Mouse (Mus musculus): ENCODE data around the gene Pamr1. TPM values are rescaled to one million over a fixed set of nuclear protein-coding genes. Genes with fewer than 3 reads are reported as not detected.

Gene Pamr1
- not detected for polyA plus RNA-seq (2012; fragmentation: generic; extraction: Trizol)
- long read RNA-seq, experiment 1 = 0 reads
- long read RNA-seq, experiment 2 = 0 reads

DNA sequence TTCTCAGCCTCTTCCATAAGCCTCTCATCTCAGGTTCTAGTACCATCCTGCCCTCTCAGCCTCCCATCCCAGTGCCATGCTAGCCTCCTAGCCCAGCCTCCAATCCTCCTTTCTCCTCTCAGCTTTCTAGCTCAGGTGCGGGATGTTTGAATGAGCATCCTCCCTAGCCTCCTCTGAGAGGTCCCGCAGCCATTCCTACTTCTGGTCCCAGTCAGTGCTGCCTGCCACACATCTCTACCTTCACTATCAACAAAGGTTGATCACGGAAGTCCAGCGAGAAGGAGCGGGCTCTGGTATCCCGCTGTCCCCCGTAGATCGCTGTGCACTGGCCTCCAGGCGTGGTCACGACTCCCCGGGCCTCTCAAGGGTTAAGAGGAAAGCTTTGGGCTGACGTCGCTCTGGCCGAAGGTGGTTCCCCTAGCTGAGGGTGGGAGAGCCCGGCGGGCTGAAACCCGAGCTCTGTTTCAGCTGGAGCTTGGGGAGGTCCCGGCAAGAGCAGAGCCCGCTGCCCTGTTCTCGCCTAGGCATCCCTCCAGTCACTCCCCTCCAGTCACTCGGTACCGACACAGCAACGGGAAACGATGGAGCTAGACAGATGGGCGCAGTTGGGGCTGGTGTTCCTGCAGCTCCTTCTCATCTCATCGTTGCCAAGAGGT is at the start of gene Pamr1:
Gene Pamr1, plus strand, starts transcription at position 402 of the 656 bp plus-strand sequence.
- Histone ChIP-seq H3K4me3 (ENCODE audit: insufficient read depth, poor library complexity, severe bottlenecking) (no peak within 1 kb of the TSS), H3K27me3 (ENCODE audit: control insufficient read depth, insufficient read depth, insufficient read length) (peaks cover 38% of the 10 kb centered on the region), H3ac (ENCODE audit: control insufficient read depth, insufficient read length, low read depth) (no peak within 1 kb of the TSS), H3K79me2 (ENCODE audit: control insufficient read depth, insufficient read depth) (no peaks in the 10 kb centered on the region), H3K36me3 (ENCODE audit: control insufficient read depth, insufficient read depth) (no peaks in the 10 kb centered on the region), H3K79me3 (ENCODE audit: low read depth) (no peaks in the 10 kb centered on the region)
- TF ChIP-seq MYOD1 (IDR thresholded peaks at IDR 0.05; ENCODE audit: control insufficient read depth, insufficient read length, low read depth) = no peak
- TF ChIP-seq CEBPB (IDR thresholded peaks at IDR 0.05; ENCODE audit: low read depth) = no peak
- TF ChIP-seq CTCF (IDR thresholded peaks at IDR 0.05; ENCODE audit: control insufficient read depth, insufficient read depth, insufficient read length) = no peak
- TF ChIP-seq MAX (IDR thresholded peaks at IDR 0.05) = no peak
- no peak for TF ChIP-seq FOSL1 (IDR thresholded peaks at IDR 0.05; ENCODE audit: insufficient read depth, low read length, poor library complexity, severe bottlenecking)
- no peak for TF ChIP-seq MYOG (IDR thresholded peaks at IDR 0.05; ENCODE audit: control insufficient read depth, extremely low read depth, insufficient read length)
- no peak for TF ChIP-seq USF1 (IDR thresholded peaks at IDR 0.05; ENCODE audit: low read depth)

DNA sequence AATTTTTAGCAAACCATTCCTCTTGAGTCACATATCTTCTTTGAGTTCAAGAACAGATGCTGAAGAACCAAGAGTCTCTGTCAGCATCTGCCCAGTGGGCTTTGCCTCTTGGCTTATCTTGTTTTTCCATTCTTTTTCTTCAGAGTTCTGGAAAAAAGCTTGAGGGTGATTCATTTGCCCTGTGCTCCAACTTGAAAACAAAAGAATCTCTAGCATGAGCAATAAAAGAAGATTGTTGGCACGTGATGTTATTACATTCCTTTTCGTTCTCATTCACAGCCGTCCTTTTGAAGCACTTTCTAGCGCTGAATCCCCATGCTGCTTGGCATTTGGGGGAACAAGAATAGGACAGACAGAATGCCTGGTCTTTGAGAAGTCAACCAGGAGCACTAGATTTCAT is 42.2 kb upstream of the Pamr1 start:
- Histone ChIP-seq H3ac (ENCODE audit: control insufficient read depth, insufficient read length, low read depth) (no peak overlapping the region), H3K4me3 (ENCODE audit: insufficient read depth, poor library complexity, severe bottlenecking) (no peak overlapping the region), H3K79me3 (ENCODE audit: low read depth) (no peaks in the 10 kb centered on the region), H3K36me3 (ENCODE audit: control insufficient read depth, insufficient read depth) (no peaks in the 10 kb centered on the region), H3K27me3 (ENCODE audit: control insufficient read depth, insufficient read depth, insufficient read length) (peaks cover 5% of the 10 kb centered on the region), H3K79me2 (ENCODE audit: control insufficient read depth, insufficient read depth) (no peaks in the 10 kb centered on the region)
- TF ChIP-seq MAX (IDR thresholded peaks at IDR 0.05) (no peak), MYOD1 (IDR thresholded peaks at IDR 0.05; ENCODE audit: control insufficient read depth, insufficient read length, low read depth) (no peak), MYOG (IDR thresholded peaks at IDR 0.05; ENCODE audit: control insufficient read depth, extremely low read depth, insufficient read length) (no peak), CTCF (IDR thresholded peaks at IDR 0.05; ENCODE audit: control insufficient read depth, insufficient read depth, insufficient read length) (no peak), CEBPB (IDR thresholded peaks at IDR 0.05; ENCODE audit: low read depth) (no peak), FOSL1 (IDR thresholded peaks at IDR 0.05; ENCODE audit: insufficient read depth, low read length, poor library complexity, severe bottlenecking) (no peak), USF1 (IDR thresholded peaks at IDR 0.05; ENCODE audit: low read depth) (no peak)

DNA sequence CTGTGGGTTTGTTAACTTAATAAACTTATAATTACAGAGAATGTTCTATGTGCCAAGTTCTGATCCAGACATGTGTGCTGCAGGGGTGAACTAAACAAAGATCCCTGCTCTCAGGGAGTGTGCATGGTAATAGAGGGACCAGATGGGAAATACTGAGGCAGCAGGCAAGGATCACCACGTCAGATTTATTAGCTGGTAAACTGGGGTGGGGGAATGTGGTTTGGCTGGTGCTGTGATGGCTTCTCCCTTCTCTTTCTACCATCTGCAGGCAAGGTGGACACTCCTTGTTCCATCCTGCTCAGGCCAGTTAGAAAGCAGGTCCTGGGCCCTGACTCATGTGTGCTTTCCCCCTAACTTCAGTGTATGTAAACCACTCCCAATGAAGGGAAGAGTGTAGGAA is 41.7 kb upstream of the Pamr1 start:
- no peak overlapping the region for H3ac ChIP-seq (ENCODE audit: control insufficient read depth, insufficient read length, low read depth)
- TF ChIP-seq USF1 (IDR thresholded peaks at IDR 0.05; ENCODE audit: low read depth) (no peak), MYOD1 (IDR thresholded peaks at IDR 0.05; ENCODE audit: control insufficient read depth, insufficient read length, low read depth) (no peak), CEBPB (IDR thresholded peaks at IDR 0.05; ENCODE audit: low read depth) (no peak), MYOG (IDR thresholded peaks at IDR 0.05; ENCODE audit: control insufficient read depth, extremely low read depth, insufficient read length) (no peak), FOSL1 (IDR thresholded peaks at IDR 0.05; ENCODE audit: insufficient read depth, low read length, poor library complexity, severe bottlenecking) (no peak), CTCF (IDR thresholded peaks at IDR 0.05; ENCODE audit: control insufficient read depth, insufficient read depth, insufficient read length) (no peak), MAX (IDR thresholded peaks at IDR 0.05) (no peak)
- no peaks in the 10 kb centered on the region for H3K36me3 ChIP-seq (ENCODE audit: control insufficient read depth, insufficient read depth)
- no peaks in the 10 kb centered on the region for H3K79me2 ChIP-seq (ENCODE audit: control insufficient read depth, insufficient read depth)
- H3K27me3 ChIP-seq (ENCODE audit: control insufficient read depth, insufficient read depth, insufficient read length) = peaks cover 5% of the 10 kb centered on the region
- no peak overlapping the region for H3K4me3 ChIP-seq (ENCODE audit: insufficient read depth, poor library complexity, severe bottlenecking)
- H3K79me3 ChIP-seq (ENCODE audit: low read depth) = no peaks in the 10 kb centered on the region

DNA sequence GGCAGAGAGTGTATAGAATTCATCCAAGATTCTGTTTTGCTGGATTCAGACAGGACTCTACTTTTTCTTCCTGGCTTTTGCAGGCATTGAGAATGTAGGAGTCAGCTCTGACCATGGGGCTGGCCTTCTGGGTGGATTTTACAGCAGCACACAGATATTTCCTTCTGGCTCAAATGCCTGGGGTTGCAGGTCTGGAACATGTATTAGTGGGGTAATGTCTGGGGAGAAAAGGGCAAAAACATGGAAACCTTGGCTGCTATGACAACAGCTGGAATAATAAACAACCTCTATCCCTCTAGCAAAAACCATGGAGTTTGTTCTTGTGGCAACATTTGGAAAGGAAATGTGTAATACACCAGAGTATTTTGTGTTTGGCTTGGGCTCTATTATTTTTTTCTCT is 29.9 kb upstream of the Pamr1 start:
- TF ChIP-seq FOSL1 (IDR thresholded peaks at IDR 0.05; ENCODE audit: insufficient read depth, low read length, poor library complexity, severe bottlenecking) = no peak
- no peak for TF ChIP-seq CTCF (IDR thresholded peaks at IDR 0.05; ENCODE audit: control insufficient read depth, insufficient read depth, insufficient read length)
- no peak for TF ChIP-seq MYOG (IDR thresholded peaks at IDR 0.05; ENCODE audit: control insufficient read depth, extremely low read depth, insufficient read length)
- TF ChIP-seq MYOD1 (IDR thresholded peaks at IDR 0.05; ENCODE audit: control insufficient read depth, insufficient read length, low read depth) = no peak
- no peak for TF ChIP-seq CEBPB (IDR thresholded peaks at IDR 0.05; ENCODE audit: low read depth)
- no peak for TF ChIP-seq MAX (IDR thresholded peaks at IDR 0.05)
- no peak for TF ChIP-seq USF1 (IDR thresholded peaks at IDR 0.05; ENCODE audit: low read depth)
- Histone ChIP-seq H3K79me2 (ENCODE audit: control insufficient read depth, insufficient read depth) (no peaks in the 10 kb centered on the region), H3ac (ENCODE audit: control insufficient read depth, insufficient read length, low read depth) (no peak overlapping the region), H3K79me3 (ENCODE audit: low read depth) (no peaks in the 10 kb centered on the region), H3K4me3 (ENCODE audit: insufficient read depth, poor library complexity, severe bottlenecking) (no peak overlapping the region), H3K27me3 (ENCODE audit: control insufficient read depth, insufficient read depth, insufficient read length) (peaks cover 10% of the 10 kb centered on the region), H3K36me3 (ENCODE audit: control insufficient read depth, insufficient read depth) (no peaks in the 10 kb centered on the region)

DNA sequence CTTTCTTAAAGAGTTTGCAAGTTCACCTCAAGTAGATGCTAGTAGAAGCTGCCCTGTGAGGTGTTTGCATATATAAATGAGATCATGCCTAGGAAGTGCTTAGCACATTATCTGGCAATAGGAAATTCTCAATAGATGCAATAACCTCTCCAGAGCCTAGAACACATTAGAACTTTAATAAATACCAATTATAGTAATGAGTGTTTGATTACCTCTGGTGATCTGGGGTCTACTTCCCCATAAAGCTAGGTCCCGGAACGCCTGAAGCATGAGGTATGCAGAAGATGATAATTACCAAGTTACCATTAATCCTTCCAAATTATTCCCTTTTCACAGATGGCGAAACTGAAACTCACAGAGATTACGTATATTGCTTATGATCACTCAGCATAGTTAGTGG is 22.2 kb upstream of the Pamr1 start:
- H3K79me2 ChIP-seq (ENCODE audit: control insufficient read depth, insufficient read depth) = no peaks in the 10 kb centered on the region
- no peak overlapping the region for H3ac ChIP-seq (ENCODE audit: control insufficient read depth, insufficient read length, low read depth)
- TF ChIP-seq MYOD1 (IDR thresholded peaks at IDR 0.05; ENCODE audit: control insufficient read depth, insufficient read length, low read depth) = no peak
- no peak for TF ChIP-seq USF1 (IDR thresholded peaks at IDR 0.05; ENCODE audit: low read depth)
- TF ChIP-seq CEBPB (IDR thresholded peaks at IDR 0.05; ENCODE audit: low read depth) = no peak
- TF ChIP-seq MYOG (IDR thresholded peaks at IDR 0.05; ENCODE audit: control insufficient read depth, extremely low read depth, insufficient read length) = no peak
- TF ChIP-seq MAX (IDR thresholded peaks at IDR 0.05) = no peak
- no peak for TF ChIP-seq CTCF (IDR thresholded peaks at IDR 0.05; ENCODE audit: control insufficient read depth, insufficient read depth, insufficient read length)
- H3K79me3 ChIP-seq (ENCODE audit: low read depth) = no peaks in the 10 kb centered on the region
- no peaks in the 10 kb centered on the region for H3K36me3 ChIP-seq (ENCODE audit: control insufficient read depth, insufficient read depth)
- H3K27me3 ChIP-seq (ENCODE audit: control insufficient read depth, insufficient read depth, insufficient read length) = peaks cover 5% of the 10 kb centered on the region
- no peak overlapping the region for H3K4me3 ChIP-seq (ENCODE audit: insufficient read depth, poor library complexity, severe bottlenecking)
